Mouse (Mus musculus) cerebellum, adult 9-11 months (tissue): ENCODE data around the gene Ddc.

Experiments used
- DNase-seq: peaks from one replicate; pipeline ENCODE4 v3.0.0; 2022

Gene Ddc

GRCm38 (mm10) chr11:11776071-11776821 is 121.7 kb downstream of the Ddc start:
- DNase-seq = no peak

- DNase-seq = no peak
Measured at GRCm38 (mm10) chr11:11774893-11775292, 123.1 kb downstream of the Ddc start.

- DNase-seq = no peak
Measured at GRCm38 (mm10) chr11:11774384-11774783, 123.6 kb downstream of the Ddc start.

GRCm38 (mm10) chr11:11772196-11772595 is 125.7 kb downstream of the Ddc start:
- no peak for DNase-seq

- no peak for DNase-seq
Measured at GRCm38 (mm10) chr11:11770691-11771090, 127.3 kb downstream of the Ddc start.

GRCm38 (mm10) chr11:11769281-11769680 is 128.7 kb downstream of the Ddc start:
- DNase-seq = no peak

GRCm38 (mm10) chr11:11768057-11768456 is 129.9 kb downstream of the Ddc start:
- DNase-seq = no peak

- no peak for DNase-seq
Measured at GRCm38 (mm10) chr11:11766736-11767135, 131.2 kb downstream of the Ddc start.

- no peak for DNase-seq
Measured at GRCm38 (mm10) chr11:11766105-11766504, 131.8 kb downstream of the Ddc start.

- DNase-seq = no peak
Measured at GRCm38 (mm10) chr11:11765414-11765813, 132.5 kb downstream of the Ddc start.
